Mouse (Mus musculus) testis, adult 2 months (tissue): Measurements from ENCODE around the gene Fnbp1. TPM values are rescaled to one million over a fixed set of nuclear protein-coding genes. Genes with fewer than 3 reads are reported as not detected.
A peak's percentile ranks its signal among the peaks of the same experiment; 100 is the strongest.

Source experiments
- H3K27ac ChIP-seq: fragments of 200-500 bp; 2 replicates; pipeline ENCODE4 v1.5.1; 2012; ENCODE audit warnings: low read depth, low read length; ENCODE audit not compliant: control insufficient read depth, insufficient read depth
- H3K27me3 ChIP-seq: fragments of 200-500 bp; 2 replicates; pipeline ENCODE4 v1.6.1; 2012; ENCODE audit warnings: mild to moderate bottlenecking, low read length, moderate library complexity; ENCODE audit not compliant: control insufficient read depth, insufficient read depth
- H3K36me3 ChIP-seq: fragments of 200-500 bp; 2 replicates; pipeline ENCODE4 v1.6.1; 2012; ENCODE audit warnings: mild to moderate bottlenecking, low read length; ENCODE audit not compliant: control insufficient read depth, insufficient read depth
- H3K4me1 ChIP-seq: fragments of 200-500 bp; 2 replicates; pipeline ENCODE4 v1.6.1; 2012; ENCODE audit warnings: low read length; ENCODE audit not compliant: control insufficient read depth, insufficient read depth
- H3K4me3 ChIP-seq: fragments of 200-500 bp; 2 replicates; pipeline ENCODE4 v1.5.1; 2012; ENCODE audit warnings: low read depth, mild to moderate bottlenecking, low read length, moderate library complexity, mixed read lengths; ENCODE audit not compliant: control insufficient read depth
- CTCF ChIP-seq: fragments of 200-500 bp; IDR thresholded peaks from 2 replicates; pipeline ENCODE4 v1.5.1; 2012; ENCODE audit warnings: low read depth, mild to moderate bottlenecking, inconsistent platforms, low read length, moderate library complexity; ENCODE audit not compliant: control insufficient read depth, insufficient read depth, insufficient replicate concordance
- POLR2A ChIP-seq: fragments of 200-500 bp; IDR thresholded peaks from 2 replicates; pipeline ENCODE4 v1.6.1; 2012; ENCODE audit warnings: low read depth, mild to moderate bottlenecking, inconsistent platforms, low read length, moderate library complexity; ENCODE audit not compliant: control insufficient read depth
- polyA plus RNA-seq: library from polyadenylated mRNA; depleted of rRNA; stranded (reverse); fragments of >200 nt; gene quantifications from 2 replicates; pipeline ENCODE4 v1.2.3, GENCODE M21; 2012

Fnbp1 gene
- polyA plus RNA-seq, 1 experiment, result 6.3 TPM

DNA sequence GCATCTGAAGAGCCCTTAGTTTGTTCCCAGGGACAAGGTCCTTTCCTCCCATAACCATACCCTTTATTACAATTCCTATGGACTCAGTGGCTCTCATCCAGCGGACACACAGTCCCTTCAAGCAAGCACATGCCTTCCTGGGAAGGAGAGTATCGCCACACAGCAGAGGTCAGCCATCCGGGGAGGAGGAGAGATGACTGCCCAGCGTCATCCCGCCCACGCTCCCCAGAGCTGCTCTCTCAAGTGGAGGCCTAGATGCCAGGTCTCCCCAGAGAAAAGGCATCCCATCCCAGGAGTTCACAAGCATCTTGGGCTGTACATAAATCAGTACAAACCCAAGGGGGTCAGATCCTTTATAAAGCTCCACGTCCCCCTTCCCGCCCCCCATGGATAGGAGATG is 9.1 kb downstream of the Fnbp1 start:
- Histone ChIP-seq H3K36me3 (no peaks in the 10 kb centered on the region), H3K27ac (no peak overlapping the region), H3K4me3 (no peak overlapping the region), H3K4me1 (peaks cover 2% of the 10 kb centered on the region), H3K27me3 (no peaks in the 10 kb centered on the region)
- TF ChIP-seq POLR2A (no peak), CTCF (no peak)

DNA sequence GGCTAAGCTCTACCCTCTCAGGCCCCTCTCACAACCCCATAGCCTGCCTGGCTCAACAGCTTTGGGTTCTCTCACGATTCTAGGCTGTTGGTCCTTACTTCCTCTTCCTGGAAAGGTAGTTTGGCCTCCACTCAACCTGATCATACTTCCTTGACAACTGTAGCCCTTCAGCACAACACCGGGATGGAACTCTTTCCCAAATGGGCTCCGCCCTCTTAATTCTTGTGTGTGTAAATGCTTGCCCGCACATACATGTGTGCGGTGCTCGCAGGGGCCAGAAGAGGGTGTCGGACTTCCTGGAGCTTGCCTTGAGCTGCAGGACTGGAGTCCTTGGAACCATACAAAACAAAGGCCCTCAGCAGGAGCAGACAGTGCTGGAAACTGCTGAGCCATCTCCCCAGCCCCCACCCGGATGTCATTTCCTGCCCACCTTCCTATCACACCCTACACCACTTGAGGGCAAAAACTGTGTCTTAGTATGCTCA is 11.0 kb downstream of the Fnbp1 start:
- H3K4me3 ChIP-seq, result no peak overlapping the region
- peaks cover 7% of the 10 kb centered on the region for H3K4me1 ChIP-seq
- TF ChIP-seq POLR2A (no peak), CTCF (no peak)
- H3K27ac ChIP-seq, result no peak overlapping the region
- no peaks in the 10 kb centered on the region for H3K27me3 ChIP-seq
- H3K36me3 ChIP-seq, result no peaks in the 10 kb centered on the region

- TF ChIP-seq POLR2A (no peak), CTCF (no peak)
Observed at GRCm38 (mm10) chr2:31129742-31130518, 11.9 kb downstream of the Fnbp1 start.

DNA sequence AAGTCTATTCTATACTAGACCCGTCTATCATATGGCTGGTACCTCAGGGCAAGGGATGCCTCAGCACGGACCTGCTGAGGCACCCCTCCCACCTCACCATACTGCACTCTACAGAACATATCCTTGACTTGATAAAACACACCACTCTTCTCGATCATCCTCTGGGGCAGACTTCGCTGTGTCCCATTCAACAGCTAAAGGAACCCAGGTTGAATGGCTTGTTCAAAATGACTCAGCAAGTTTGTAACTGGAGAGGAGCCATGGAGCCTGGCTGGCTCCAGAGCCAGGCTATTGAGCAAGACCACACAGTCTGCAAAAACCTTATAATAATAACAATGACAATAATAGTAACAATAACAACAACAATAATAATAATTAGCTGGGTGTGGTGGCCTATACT is 13.9 kb downstream of the Fnbp1 start:
- Histone ChIP-seq H3K27me3 (no peaks in the 10 kb centered on the region), H3K4me3 (no peak overlapping the region), H3K4me1 (peaks cover 7% of the 10 kb centered on the region), H3K36me3 (no peaks in the 10 kb centered on the region), H3K27ac (no peak overlapping the region)
- TF ChIP-seq POLR2A (no peak), CTCF (no peak)

More at GRCm38 (mm10) chr2:31129742-31130518, 11.9 kb downstream of the Fnbp1 start:
- Histone ChIP-seq H3K4me1 (peaks cover 7% of the 10 kb centered on the region), H3K36me3 (no peaks in the 10 kb centered on the region), H3K27me3 (no peaks in the 10 kb centered on the region), H3K27ac (no peak overlapping the region), H3K4me3 (no peak overlapping the region)

DNA sequence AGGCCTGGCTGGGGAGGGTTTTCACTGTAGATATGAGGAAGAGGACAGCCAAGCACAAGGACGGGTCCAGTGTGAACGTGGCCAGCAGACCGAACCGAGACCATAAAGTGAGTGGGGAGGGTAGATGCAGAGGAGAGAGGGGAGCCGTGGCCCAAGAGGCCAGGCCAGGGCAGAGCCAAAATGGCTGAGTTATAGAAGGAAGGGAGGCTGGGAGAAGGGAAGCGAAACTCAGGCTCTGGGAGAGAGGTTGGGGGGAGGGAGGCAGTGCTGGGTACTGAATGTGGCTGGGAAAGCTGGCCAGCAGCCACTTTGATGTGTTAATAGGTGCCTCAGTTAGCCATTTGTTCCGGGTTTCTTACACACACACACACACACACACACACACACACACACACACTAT is 14.6 kb downstream of the Fnbp1 start:
- Histone ChIP-seq H3K4me3 (no peak overlapping the region), H3K27ac (0 out of 2 replicates have a peak overlapping the region, but pooled peaks have one; percentile 12), H3K36me3 (no peaks in the 10 kb centered on the region), H3K4me1 (peaks cover 7% of the 10 kb centered on the region), H3K27me3 (no peaks in the 10 kb centered on the region)
- no peak for TF ChIP-seq POLR2A
- TF ChIP-seq CTCF, result no peak

- Histone ChIP-seq H3K4me3 (no peak overlapping the region), H3K27ac (no peak overlapping the region), H3K27me3 (no peaks in the 10 kb centered on the region), H3K36me3 (no peaks in the 10 kb centered on the region), H3K4me1 (peaks cover 7% of the 10 kb centered on the region)
- TF ChIP-seq CTCF (no peak), POLR2A (no peak)
Observed at GRCm38 (mm10) chr2:31126048-31126447, 15.8 kb downstream of the Fnbp1 start.

- Histone ChIP-seq H3K4me1 (peaks cover 7% of the 10 kb centered on the region), H3K27ac (no peak overlapping the region), H3K27me3 (no peaks in the 10 kb centered on the region), H3K36me3 (no peaks in the 10 kb centered on the region), H3K4me3 (no peak overlapping the region)
- TF ChIP-seq POLR2A (no peak), CTCF (no peak)
Observed at GRCm38 (mm10) chr2:31125156-31125555, 16.7 kb downstream of the Fnbp1 start.
